Mouse (Mus musculus) urinary bladder, postnatal 25 days (tissue): ENCODE measurements around the gene Ctu2.

Source experiments
- DNase-seq: peaks from one replicate; pipeline ENCODE4 v3.0.0; 2022; ENCODE audit warnings: low spot score

Ctu2 gene

GRCm38 (mm10) chr8:122475580-122476320, at the start of gene Ctu2, which contains the start of gene Rnf166:
Ctu2 (plus strand) TSS chr8:122476143.
Rnf166 (minus strand) TSS chr8:122476064.
- DNase-seq: peak; percentile 95

GRCm38 (mm10) chr8:122426145-122426544, 49.8 kb upstream of the Ctu2 start:
- DNase-seq: no peak

- DNase-seq: no peak
These were observed 48.3 kb upstream of the Ctu2 start for GRCm38 (mm10) chr8:122427607-122428006.

- DNase-seq: no peak
These were observed 47.8 kb upstream of the Ctu2 start for GRCm38 (mm10) chr8:122428163-122428562.

DNA sequence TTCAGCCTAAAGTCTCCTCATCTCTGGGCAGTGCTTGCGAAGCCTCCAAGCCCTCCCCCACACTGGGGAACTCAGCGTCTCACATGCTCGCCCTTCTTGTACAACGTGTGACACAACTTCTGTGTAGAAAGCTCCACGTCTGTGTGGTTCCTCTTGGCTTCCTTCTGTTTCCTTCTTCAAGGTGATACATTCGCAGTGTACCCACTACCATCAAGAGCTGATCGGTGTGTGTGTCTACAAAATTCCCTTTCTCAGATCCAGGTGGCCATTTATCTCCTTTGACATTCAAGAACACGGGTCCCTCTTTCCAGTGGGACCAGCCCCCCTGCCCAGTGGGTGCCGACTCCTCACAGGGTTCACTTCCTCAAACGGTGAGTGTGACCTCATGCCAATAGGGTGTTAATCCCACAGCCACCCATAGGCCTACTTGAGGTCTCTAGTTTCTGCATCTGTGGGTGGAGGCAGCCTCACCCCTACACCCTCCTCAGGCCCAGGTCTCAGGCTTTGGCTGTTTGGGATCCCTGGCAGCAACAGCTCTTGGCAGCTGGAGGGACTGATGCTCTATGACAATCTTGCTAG, 45.8 kb upstream of the Ctu2 start:
- DNase-seq: no peak

DNA sequence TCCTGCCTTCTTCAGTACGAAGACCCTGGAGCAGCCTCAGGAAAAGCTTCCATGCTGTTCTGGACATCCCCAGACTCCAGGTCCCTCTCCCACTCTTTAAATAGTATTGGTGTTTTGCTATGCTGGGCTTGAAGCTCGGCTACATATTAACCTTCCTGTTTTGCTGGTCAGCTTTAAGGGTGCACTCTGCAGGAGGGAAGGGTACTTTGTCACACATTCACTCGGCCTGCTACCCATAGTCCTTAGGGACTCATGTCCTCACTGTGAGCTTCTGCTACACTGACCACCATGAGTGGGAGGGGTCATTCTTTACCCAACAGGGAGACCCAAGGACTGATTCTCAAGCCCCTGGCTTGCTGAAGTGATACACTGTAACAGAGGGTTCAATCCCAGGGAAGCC, 45.3 kb upstream of the Ctu2 start:
- no peak for DNase-seq

- DNase-seq: no peak
These were observed 44.1 kb upstream of the Ctu2 start for GRCm38 (mm10) chr8:122431694-122432442.

- DNase-seq: peak; percentile 64
These were observed 43.3 kb upstream of the Ctu2 start, which contains the start of gene Cyba for GRCm38 (mm10) chr8:122432443-122433268. Cyba (minus strand) TSS chr8:122432930.

GRCm38 (mm10) chr8:122433269-122433905, 42.6 kb upstream of the Ctu2 start:
- no peak for DNase-seq

DNA sequence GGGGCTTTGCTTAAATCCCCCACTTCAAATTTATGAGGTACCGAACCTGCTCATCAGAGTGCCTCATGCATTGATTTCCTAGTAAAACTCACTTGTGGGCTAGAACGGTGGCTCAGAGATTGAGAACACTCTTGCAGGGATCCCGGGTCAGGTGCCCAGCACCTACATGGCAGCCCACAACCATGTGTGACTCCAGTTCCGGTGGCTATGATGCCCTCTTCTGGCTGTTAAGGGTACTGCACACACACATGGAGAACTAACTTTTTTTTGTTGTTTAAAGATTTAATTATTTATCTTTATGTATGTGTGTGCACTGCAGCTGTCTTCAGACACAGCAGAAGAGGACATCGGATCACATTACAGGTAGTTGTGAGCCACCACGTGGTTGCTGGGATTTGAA, 40.6 kb upstream of the Ctu2 start:
- DNase-seq: no peak

GRCm38 (mm10) chr8:122436146-122436545, 39.8 kb upstream of the Ctu2 start:
- DNase-seq: no peak

GRCm38 (mm10) chr8:122436586-122437125, 39.3 kb upstream of the Ctu2 start:
- no peak for DNase-seq

GRCm38 (mm10) chr8:122437708-122438331, 38.1 kb upstream of the Ctu2 start:
- DNase-seq: no peak

- no peak for DNase-seq
These were observed 36.6 kb upstream of the Ctu2 start for GRCm38 (mm10) chr8:122439336-122439735.

- DNase-seq: no peak
These were observed 34.6 kb upstream of the Ctu2 start for GRCm38 (mm10) chr8:122441326-122441725.

DNA sequence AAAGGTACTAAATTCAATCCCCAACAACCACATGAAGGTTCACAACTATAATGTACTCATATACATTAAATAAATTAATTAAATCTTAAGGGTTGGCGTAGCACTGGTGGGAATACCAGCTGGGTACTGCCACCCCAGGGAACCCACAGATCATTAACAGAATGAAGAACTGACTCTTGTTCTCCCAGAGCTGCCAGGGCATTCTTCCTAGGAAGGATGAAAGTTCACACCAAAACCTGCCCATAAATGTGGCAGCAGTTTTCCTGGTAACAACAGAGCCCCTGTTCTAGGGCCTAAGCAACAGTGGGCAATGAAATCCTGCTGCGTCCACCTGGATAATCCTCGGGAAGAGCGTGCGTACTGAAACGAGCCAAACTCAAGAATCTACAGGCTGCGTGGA, 33.6 kb upstream of the Ctu2 start:
- no peak for DNase-seq

GRCm38 (mm10) chr8:122442781-122443180, 33.2 kb upstream of the Ctu2 start:
- DNase-seq: no peak

DNA sequence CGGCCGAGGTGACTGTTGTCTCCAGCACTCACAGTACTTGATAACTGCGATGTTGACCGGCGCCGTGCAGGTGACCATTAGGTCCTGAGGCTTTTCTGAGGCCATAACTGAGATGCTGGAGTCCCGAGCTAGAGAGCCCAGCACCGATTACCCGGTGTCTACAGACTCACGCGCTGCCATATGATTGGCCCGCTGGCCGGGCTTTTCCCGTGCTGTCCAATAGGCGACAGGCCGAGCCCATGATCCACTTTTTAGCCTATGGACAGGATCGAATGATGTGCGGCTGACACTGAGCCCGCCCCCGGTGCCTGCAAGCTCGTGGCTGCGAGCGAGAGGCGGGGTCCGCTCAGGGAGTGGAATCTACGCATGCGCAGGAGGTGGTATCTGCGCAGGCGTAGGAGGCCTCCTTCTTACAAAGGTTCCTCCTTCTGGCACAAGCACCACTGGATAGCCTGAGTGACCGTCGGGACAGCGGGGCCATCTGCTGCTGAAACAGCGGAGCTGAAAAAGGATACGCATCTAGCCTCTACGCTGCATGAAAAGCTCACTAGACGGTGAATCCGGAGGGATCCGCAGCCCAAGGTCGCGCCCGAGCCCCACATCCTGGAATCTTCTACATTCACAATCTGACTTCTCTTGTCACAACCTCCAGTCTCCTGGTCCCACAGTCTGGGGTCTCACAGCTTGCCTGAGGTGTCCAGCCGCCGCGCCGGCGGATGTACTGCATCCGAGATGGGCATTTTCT, 32.5 kb upstream of the Ctu2 start, which contains the start of gene Mvd:
Gene Mvd (minus strand): TSS at position 161 of the 745 bp plus-strand sequence.
- peak; percentile 94 for DNase-seq

DNA sequence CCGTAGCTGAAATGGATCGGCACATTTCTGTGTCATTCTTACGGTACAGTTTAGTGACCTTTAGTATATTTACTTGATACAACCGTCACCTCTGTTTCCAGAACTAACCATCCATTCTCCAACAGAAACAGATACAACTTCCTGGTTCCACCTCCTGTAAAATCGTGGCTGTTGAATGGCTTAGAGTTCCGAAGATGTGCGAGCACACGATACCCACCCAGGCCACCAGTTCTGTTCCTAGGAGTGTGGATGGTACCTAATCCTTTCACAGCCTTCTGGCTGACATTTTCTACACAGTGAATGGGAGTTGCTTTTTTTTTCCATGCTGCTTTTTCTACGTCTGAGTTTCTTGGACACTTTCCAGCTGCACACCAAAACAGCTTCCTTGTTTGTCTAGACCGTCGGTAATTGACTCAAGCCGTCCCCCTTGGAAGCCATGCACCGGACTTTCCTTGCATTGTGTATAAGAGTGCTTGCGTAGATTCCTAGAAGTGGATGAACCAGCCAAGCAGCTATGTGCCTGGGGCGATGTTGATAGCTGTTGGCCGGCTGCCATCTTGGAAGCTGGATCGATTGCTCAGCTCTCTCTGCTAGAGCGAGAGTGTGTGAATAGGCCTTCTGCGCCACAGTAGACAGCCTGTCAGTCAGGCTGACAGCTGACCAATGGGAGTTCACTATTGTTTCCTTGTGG, 31.7 kb upstream of the Ctu2 start:
- DNase-seq: peak; percentile 82
